Mouse (Mus musculus) cerebellum, postnatal 25 days (tissue): ENCODE measurements around the gene Kir3dl2.
"Not testable (repeated sequence)": the region's sequence is repeated elsewhere in the genome, so short reads cannot be mapped to it uniquely, and the experiment has no call there.

Source experiments
- DNase-seq, 2 experiments: peaks; one replicate each; pipeline ENCODE4 v3.0.0; 2021; ENCODE audit warnings: mixed read lengths in 2 of 2

The Kir3dl2 gene

DNA sequence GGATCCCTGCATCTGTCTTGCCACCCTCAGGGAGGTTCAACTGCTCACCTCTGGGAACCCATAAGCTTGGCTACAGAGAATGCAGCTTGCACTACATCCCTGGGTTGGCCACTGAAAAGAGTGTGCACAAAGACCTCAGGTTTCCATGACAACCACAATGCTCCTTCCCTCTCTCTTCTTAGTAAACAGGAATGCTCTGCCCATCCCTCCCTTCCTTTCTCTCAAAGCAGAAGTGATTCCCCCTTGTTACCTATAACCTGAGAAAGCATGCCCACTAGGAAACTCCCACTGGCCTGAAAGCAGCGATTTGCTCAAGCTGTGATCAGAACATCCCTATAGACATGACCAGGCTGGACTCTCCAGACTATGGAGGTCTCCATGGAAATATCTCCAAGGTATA lies at the start of gene Kir3dl2:
TSS of gene Kir3dl2 (minus strand) at position 101 of the 400 bp plus-strand sequence.
- DNase-seq: not testable (repeated sequence)

DNA sequence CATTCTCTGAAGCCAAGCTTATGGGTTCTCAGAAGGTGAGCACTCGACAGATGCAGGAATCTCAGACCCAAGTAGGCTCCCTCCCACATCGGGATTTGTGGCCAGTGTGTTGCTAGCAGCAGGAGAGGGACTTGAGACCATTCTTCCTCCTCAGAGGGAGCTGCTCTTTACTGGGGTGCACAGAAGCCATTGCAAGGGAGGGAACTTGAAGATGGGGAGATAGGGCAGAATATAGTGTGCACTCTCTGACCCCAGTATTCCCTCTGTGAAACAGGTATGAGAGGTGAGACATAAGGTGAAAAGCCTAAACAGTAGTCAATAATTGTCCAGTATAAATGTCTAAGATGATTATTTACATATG lies 47.0 kb upstream of the Kir3dl2 start:
- DNase-seq: peak in 1 of 2 experiments; percentile 24

DNA sequence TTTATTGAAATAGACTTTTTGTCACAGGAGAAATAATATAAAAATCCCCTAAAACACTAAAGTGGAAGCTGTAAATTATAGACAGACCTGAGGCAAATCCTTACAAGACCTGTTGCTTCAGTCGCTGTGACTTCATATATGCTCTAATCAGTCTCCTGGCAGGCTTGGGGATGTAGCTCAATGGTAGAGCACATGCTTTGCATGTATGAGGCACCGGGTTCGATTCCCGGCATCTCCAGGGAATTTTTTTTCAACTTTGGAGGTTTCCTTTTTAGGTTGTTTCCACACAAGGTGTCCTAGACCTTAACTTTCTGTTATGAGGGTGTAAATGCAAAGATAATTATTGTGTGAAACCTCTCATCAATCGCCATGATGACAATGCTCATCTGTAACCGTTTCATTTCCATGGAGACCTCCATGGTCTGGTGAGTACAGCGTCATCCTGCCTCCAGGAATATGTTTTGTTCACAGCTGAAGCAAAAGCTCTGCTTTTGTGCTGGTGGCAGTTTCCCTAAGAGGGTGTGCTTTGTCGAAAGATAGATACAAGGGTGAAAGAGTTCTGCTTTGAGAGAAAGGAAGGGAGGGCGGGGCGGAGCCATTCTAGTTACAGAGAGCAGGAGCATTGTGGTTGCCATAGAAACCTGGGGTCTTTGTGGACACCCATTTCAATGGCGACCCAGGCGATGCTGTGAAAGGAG lies 46.5 kb upstream of the Kir3dl2 start, which contains the start of gene Tceal3:
TSS of gene Tceal3 (plus strand) at position 644 of the 698 bp plus-strand sequence.
- peak; percentile 64 to 67 for DNase-seq

DNA sequence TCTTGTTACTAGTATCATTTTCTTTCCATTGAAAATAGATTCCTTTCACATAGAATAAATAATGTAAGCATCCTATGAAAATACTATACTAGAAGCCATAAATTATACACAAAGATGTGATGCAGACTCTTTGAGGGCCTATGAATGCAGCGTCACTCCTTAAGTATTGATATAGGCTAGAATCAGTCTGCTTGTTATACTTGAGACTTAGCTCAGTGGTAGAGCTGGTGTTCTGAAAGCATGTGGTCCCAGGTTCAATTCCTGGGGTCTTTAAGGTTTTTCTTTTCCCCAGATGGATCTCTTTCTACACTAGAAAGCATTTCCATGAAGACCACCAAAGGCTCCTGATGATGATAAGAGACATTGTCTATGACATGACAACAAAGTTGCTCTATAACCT lies 40.8 kb upstream of the Kir3dl2 start:
- DNase-seq: no peak

DNA sequence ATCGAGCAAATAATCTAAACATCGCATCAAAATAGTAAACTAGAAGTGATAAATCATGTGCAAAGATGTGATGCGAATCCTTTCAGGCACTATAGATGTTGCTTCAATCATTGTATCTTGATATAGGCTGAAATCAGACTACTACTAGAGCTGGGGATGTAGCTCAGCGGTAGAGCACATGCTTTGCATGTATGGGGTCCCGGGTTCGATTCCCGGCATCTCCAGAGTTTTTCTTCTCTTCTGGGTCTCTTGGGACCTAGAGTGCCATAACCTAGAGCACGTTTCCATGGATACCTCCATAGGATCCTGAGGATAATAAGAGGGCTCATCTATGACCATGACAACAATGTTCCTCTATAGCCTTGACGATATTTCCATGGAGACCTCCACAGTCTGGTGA lies 25.2 kb upstream of the Kir3dl2 start:
- not testable (repeated sequence) for DNase-seq

DNA sequence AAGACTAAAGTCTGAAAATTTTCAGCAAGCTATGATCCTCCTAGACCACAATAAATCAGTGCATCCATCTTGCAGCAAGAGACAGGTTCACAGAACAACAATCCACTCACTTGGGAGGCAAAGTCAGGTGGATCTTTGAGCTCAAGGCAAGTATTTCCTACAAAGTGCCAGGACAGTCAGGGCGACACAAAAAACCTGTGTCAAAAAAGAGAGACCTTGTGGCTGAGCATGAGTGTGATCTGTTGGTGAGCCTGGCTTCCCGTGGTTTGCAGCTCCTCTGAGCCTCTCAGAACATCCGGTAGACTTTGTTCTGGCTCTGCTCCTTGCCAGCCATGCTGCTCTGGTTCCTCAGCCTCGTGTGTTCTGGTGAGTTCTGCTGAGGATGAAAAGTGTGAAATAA lies 26.2 kb downstream of the Kir3dl2 start, which contains the start of gene Kir3dl1:
TSS of gene Kir3dl1 (plus strand) at position 301 of the 400 bp plus-strand sequence.
- DNase-seq: not testable (repeated sequence)
